ENCODE assay signal across 7 mouse cellular contexts in the genomic region with DNA sequence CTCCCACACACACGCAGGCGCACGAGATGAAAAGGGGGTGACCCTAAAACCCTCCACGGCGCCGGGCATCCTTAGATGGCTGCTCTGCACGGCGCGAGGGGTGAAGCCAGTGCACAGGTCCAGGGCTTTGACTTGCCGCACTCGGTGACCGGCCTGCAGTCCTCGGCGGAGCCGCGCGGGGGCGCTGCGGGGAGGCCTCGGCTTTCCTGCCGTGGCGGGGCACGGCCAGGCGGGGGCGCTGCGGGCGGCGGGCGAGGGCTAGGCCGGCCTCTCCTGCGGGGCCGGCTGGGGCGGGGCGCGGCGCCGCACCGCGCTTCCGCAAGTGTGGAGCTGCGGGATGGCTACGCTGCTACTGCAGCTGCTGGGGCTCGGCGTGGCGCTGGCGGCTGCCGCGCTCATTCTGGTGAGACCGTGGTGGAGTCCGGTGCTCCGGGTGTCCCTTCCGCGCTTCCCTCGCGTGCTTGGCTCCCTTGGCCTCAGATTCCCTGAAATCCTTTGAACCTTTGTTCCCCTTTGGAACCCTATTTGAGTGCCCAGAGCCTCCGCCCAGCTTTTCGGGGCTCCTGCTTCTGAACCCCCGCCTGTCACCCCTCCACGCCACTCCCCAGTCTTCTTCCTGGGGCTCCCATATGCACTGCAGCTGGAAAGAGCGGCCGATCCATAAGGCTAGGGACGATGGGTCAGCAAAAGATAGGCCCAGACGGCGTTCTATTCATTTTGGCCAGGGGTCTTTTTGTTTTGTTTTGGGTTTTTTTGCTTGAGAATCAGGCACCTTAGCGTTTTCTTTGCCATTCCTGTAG. TPM values are rescaled to one million over a fixed set of nuclear protein-coding genes. Genes with fewer than 3 reads are reported as not detected.
A peak's percentile ranks its signal among the peaks of the same experiment; 100 is the strongest.
DNase-seq lines count a peak whose midpoint lies in the region; ATAC-seq and TF ChIP-seq lines count a peak whose summit lies in the region.

A gene (minus strand): TSS at position 147 of the 800 bp plus-strand sequence.
A gene (plus strand): TSS at position 293 of the 800 bp plus-strand sequence.

- peak within 1 kb of the TSS; percentile 85 for H3K9ac ChIP-seq in embryonic facial prominence, embryonic 12.5 days
- peak within 1 kb of the TSS; percentile 86 for H3K9ac ChIP-seq in limb, embryonic 11.5 days (ENCODE audit: low read length)
- peak within 1 kb of the TSS; percentile 91 for H3K9ac ChIP-seq in midbrain, embryonic 13.5 days (replicated peaks)

- peak within 1 kb of the TSS; percentile 99 for H3K27ac ChIP-seq in embryonic facial prominence, embryonic 12.5 days
- peak within 1 kb of the TSS; percentile 97 for H3K27ac ChIP-seq in kidney, adult 2 months (ENCODE audit: insufficient read depth, low read depth, low read length)
- peak within 1 kb of the TSS; percentile 98 for H3K27ac ChIP-seq in limb, embryonic 11.5 days (replicated peaks; ENCODE audit: low read depth, low read length)
- peak within 1 kb of the TSS; percentile 99 for H3K27ac ChIP-seq in midbrain, embryonic 13.5 days
- H3K27ac ChIP-seq in small intestine, adult 2 months (ENCODE audit: insufficient read depth, low read depth, low read length), result peak within 1 kb of the TSS; percentile 95

- H3K4me1 ChIP-seq in embryonic facial prominence, embryonic 12.5 days, result 0 out of 2 replicates have a peak, but pooled peaks cover 3% of the 10 kb centered on the region
- H3K4me1 ChIP-seq in kidney, adult 2 months (ENCODE audit: control insufficient read depth, insufficient read depth, low read length), result peaks cover 8% of the 10 kb centered on the region; the same call in 1 of the 2 replicates
- H3K4me1 ChIP-seq in limb, embryonic 11.5 days (ENCODE audit: control insufficient read depth, insufficient read depth, low read length), result 0 out of 2 replicates have a peak, but pooled peaks cover 7% of the 10 kb centered on the region
- peaks cover 15% of the 10 kb centered on the region for H3K4me1 ChIP-seq in midbrain, embryonic 13.5 days (replicated peaks)
- peaks cover 2% of the 10 kb centered on the region; the same call in 1 of the 2 replicates for H3K4me1 ChIP-seq in small intestine, adult 2 months (ENCODE audit: control insufficient read depth, insufficient read depth, insufficient read length, low read length)

- no peaks in the 10 kb centered on the region for H3K9me3 ChIP-seq in embryonic facial prominence, embryonic 12.5 days
- H3K9me3 ChIP-seq in limb, embryonic 11.5 days (ENCODE audit: control insufficient read depth, low read length), result no peaks in the 10 kb centered on the region
- no peaks in the 10 kb centered on the region for H3K9me3 ChIP-seq in midbrain, embryonic 13.5 days

- peak; percentile 96 for DNase-seq in adrenal gland, postnatal 14 days
- peak; percentile 88 to 97 for DNase-seq in heart, adult 18-20 months
- peak; percentile 89 for DNase-seq in kidney, adult 2 months
- peak; percentile 96 for DNase-seq in limb, embryonic 11.5 days (ENCODE audit: low spot score)

- peak within 1 kb of the TSS; percentile 81 for H3K4me2 ChIP-seq in embryonic facial prominence, embryonic 12.5 days (replicated peaks)
- peak within 1 kb of the TSS; percentile 79 for H3K4me2 ChIP-seq in limb, embryonic 11.5 days (ENCODE audit: low read depth, severe bottlenecking)
- H3K4me2 ChIP-seq in midbrain, embryonic 13.5 days (replicated peaks), result peak within 1 kb of the TSS; percentile 94

- WGBS in embryonic facial prominence, embryonic 12.5 days, result 0% methylated on average over 57 of the region's 65 CpGs
- WGBS in kidney, adult 2 months, result under 1% methylated on average over 62 of the region's 65 CpGs
- WGBS in limb, embryonic 11.5 days, result under 1% methylated on average over 52 of the region's 65 CpGs
- WGBS in midbrain, embryonic 13.5 days, result under 1% methylated on average over 51 of the region's 65 CpGs
- under 1% methylated on average over 65 of the region's 65 CpGs for WGBS in small intestine, adult 2 months

- TF ChIP-seq CTCF in kidney, adult 2 months (conservative IDR thresholded peaks at IDR 0.05; ENCODE audit: insufficient read depth, insufficient read length, low read depth, low read length), result peak; percentile 80
- peak; percentile 99 for TF ChIP-seq CTCF in small intestine, adult 2 months (IDR thresholded peaks at IDR 0.05; ENCODE audit: extremely low read depth, insufficient read length, insufficient replicate concordance, low read depth, low read length)

- H3K4me3 ChIP-seq in embryonic facial prominence, embryonic 12.5 days, result peak within 1 kb of the TSS; percentile 69
- H3K4me3 ChIP-seq in kidney, adult 2 months (ENCODE audit: insufficient read depth, low read depth, low read length), result peak within 1 kb of the TSS; percentile 86
- H3K4me3 ChIP-seq in limb, embryonic 11.5 days (ENCODE audit: low read depth, low read length), result peak within 1 kb of the TSS; percentile 89
- peak within 1 kb of the TSS; percentile 70 for H3K4me3 ChIP-seq in midbrain, embryonic 13.5 days (replicated peaks)
- peak within 1 kb of the TSS; percentile 80 for H3K4me3 ChIP-seq in small intestine, adult 2 months (ENCODE audit: low read depth, low read length)

- no peaks in the 10 kb centered on the region for H3K27me3 ChIP-seq in embryonic facial prominence, embryonic 12.5 days
- no peaks in the 10 kb centered on the region for H3K27me3 ChIP-seq in kidney, adult 2 months (replicated peaks; ENCODE audit: control insufficient read depth, insufficient read depth, low read length)
- no peaks in the 10 kb centered on the region for H3K27me3 ChIP-seq in limb, embryonic 11.5 days (ENCODE audit: control insufficient read depth, insufficient read depth, low read length)
- H3K27me3 ChIP-seq in midbrain, embryonic 13.5 days, result no peaks in the 10 kb centered on the region
- no peaks in the 10 kb centered on the region for H3K27me3 ChIP-seq in small intestine, adult 2 months (ENCODE audit: control insufficient read depth, insufficient read depth, low read length)

- ATAC-seq in embryonic facial prominence, embryonic 12.5 days (ENCODE audit: insufficient number of reproducible peaks, insufficient read depth, low FRiP score, low TSS enrichment), result peak; percentile 93
- peak; percentile 89 for ATAC-seq in limb, embryonic 11.5 days (ENCODE audit: insufficient number of reproducible peaks, low FRiP score, low TSS enrichment, low read depth)
- peak; percentile 96 for ATAC-seq in midbrain, embryonic 13.5 days

- H3K36me3 ChIP-seq in embryonic facial prominence, embryonic 12.5 days, result peaks cover 29% of the 10 kb centered on the region
- H3K36me3 ChIP-seq in kidney, adult 2 months (ENCODE audit: control insufficient read depth, insufficient read depth, low read length), result no peaks in the 10 kb centered on the region; the same call in 1 of the 2 replicates
- H3K36me3 ChIP-seq in limb, embryonic 11.5 days (ENCODE audit: control insufficient read depth, insufficient read depth, low read length), result peaks cover 3% of the 10 kb centered on the region; the same call in 1 of the 2 replicates
- H3K36me3 ChIP-seq in midbrain, embryonic 13.5 days, result peaks cover 39% of the 10 kb centered on the region
- peaks cover 10% of the 10 kb centered on the region for H3K36me3 ChIP-seq in small intestine, adult 2 months (ENCODE audit: control insufficient read depth, insufficient read depth, low read length)

- TF ChIP-seq POLR2A in kidney, adult 2 months (IDR thresholded peaks at IDR 0.05; ENCODE audit: low read depth, low read length), result peak; percentile 39
- peak; percentile 73 for TF ChIP-seq POLR2A in small intestine, adult 2 months (IDR thresholded peaks at IDR 0.05; ENCODE audit: low read depth, low read length)

RNA-seq across cellular contexts. Expression of the first gene that starts in this region (rescaled TPM):
- 35.4 and 42.7 TPM in 2 replicates for total RNA-seq in adrenal gland, postnatal 14 days (2021)
- polyA plus RNA-seq in embryonic facial prominence, embryonic 12.5 days (2016; fragmentation: Nextera tagmentation; extraction: Ambion mirVana), result 140 and 146 TPM in 2 replicates
- 10 to 100 TPM; 17.8 to 19.3 TPM for total RNA-seq in heart, adult 18-20 months (2021)
- 10.2 and 16.7 TPM in 2 replicates for polyA plus RNA-seq in kidney, adult 2 months (2012; rRNA removed)
- polyA plus RNA-seq in limb, embryonic 11.5 days (2014; fragmentation: Nextera tagmentation; extraction: Ambion mirVana), result 169 and 179 TPM in 2 replicates
- 80.9 and 87.2 TPM in 2 replicates for polyA plus RNA-seq in midbrain, embryonic 13.5 days (2015; fragmentation: Nextera tagmentation; extraction: Ambion mirVana)
- 4.5 and 8.5 TPM in 2 replicates for polyA plus RNA-seq in small intestine, adult 2 months (2012; rRNA removed)

RNA-seq across cellular contexts. Expression of the second gene that starts in this region (rescaled TPM):
- 34.0 and 34.6 TPM in 2 replicates for total RNA-seq in adrenal gland, postnatal 14 days (2021)
- polyA plus RNA-seq in embryonic facial prominence, embryonic 12.5 days (2016; fragmentation: Nextera tagmentation; extraction: Ambion mirVana), result 44.6 and 45.1 TPM in 2 replicates
- 10 to 100 TPM; 10.6 to 11.4 TPM for total RNA-seq in heart, adult 18-20 months (2021)
- 20.1 and 22.2 TPM in 2 replicates for polyA plus RNA-seq in kidney, adult 2 months (2012; rRNA removed)
- 36.0 and 37.5 TPM in 2 replicates for polyA plus RNA-seq in limb, embryonic 11.5 days (2014; fragmentation: Nextera tagmentation; extraction: Ambion mirVana)
- 43.1 and 50.2 TPM in 2 replicates for polyA plus RNA-seq in midbrain, embryonic 13.5 days (2015; fragmentation: Nextera tagmentation; extraction: Ambion mirVana)
- 5.3 and 9.5 TPM in 2 replicates for polyA plus RNA-seq in small intestine, adult 2 months (2012; rRNA removed)

Comparison
In these comparisons a context has a peak if more than half of its experiments do, and no peak if none do; other contexts are left out.
1. Peak in every context shown above with its lines: DNase-seq, ATAC-seq, H3K4me3 ChIP-seq and H3K27ac ChIP-seq.